Mouse (Mus musculus) thymus, adult 2 months (tissue): ENCODE measurements around the gene Mybph. TPM values are rescaled to one million over a fixed set of nuclear protein-coding genes. Genes with fewer than 3 reads are reported as not detected.

ENCODE experiments used
- DNase-seq: peaks from one replicate; pipeline ENCODE4 v3.0.0; 2021
- H3K27ac ChIP-seq: fragments of 200-500 bp; 2 replicates; pipeline ENCODE4 v1.5.1; 2012; ENCODE audit warnings: low read length, control low read depth; ENCODE audit not compliant: control insufficient read depth, insufficient read depth
- H3K27me3 ChIP-seq: fragments of 200-500 bp; 2 replicates; pipeline ENCODE4 v1.6.1; 2012; ENCODE audit warnings: mild to moderate bottlenecking, low read length, moderate library complexity, mixed read lengths; ENCODE audit not compliant: control insufficient read depth, insufficient read depth
- H3K36me3 ChIP-seq: fragments of 200-500 bp; 2 replicates; pipeline ENCODE4 v1.6.1; 2012; ENCODE audit warnings: mild to moderate bottlenecking, low read length, moderate library complexity; ENCODE audit not compliant: control insufficient read depth, insufficient read depth
- H3K4me1 ChIP-seq: fragments of 200-500 bp; replicated peaks from 2 replicates; pipeline ENCODE4 v1.6.1; 2012; ENCODE audit warnings: low read length; ENCODE audit not compliant: control insufficient read depth, insufficient read depth
- H3K4me3 ChIP-seq: fragments of 200-500 bp; 2 replicates; pipeline ENCODE4 v1.5.1; 2012; ENCODE audit warnings: mild to moderate bottlenecking, low read length, control low read depth, moderate library complexity; ENCODE audit not compliant: control insufficient read depth, insufficient read depth
- CTCF ChIP-seq: fragments of 200-500 bp; IDR thresholded peaks from 2 replicates; pipeline ENCODE4 v1.5.1; 2012; ENCODE audit warnings: mild to moderate bottlenecking, control low read depth, low read length, moderate library complexity, borderline replicate concordance; ENCODE audit not compliant: control insufficient read depth, poor library complexity, insufficient read depth; ENCODE audit errors: extremely low read depth
- POLR2A ChIP-seq: fragments of 200-500 bp; IDR thresholded peaks from 2 replicates; pipeline ENCODE4 v1.6.1; 2012; ENCODE audit warnings: mild to moderate bottlenecking, low read length, control low read depth, moderate library complexity; ENCODE audit not compliant: control insufficient read depth, poor library complexity, insufficient read depth; ENCODE audit errors: extremely low read depth
- whole genome bisulfite sequencing: fragments of 180-500 bp; shearing (Covaris S2); methylation state at CpG from one replicate; pipeline ENCODE4 v1.1.7; 2018; 5-methylcytosine and 5-hydroxymethylcytosine counted together
- polyA plus RNA-seq: library from polyadenylated mRNA; depleted of rRNA; stranded (reverse); fragments of >200 nt; gene quantifications from 2 replicates; pipeline ENCODE4 v1.2.3, GENCODE M21; 2012

Mybph gene
- polyA plus RNA-seq, 1 experiment = 0.35 TPM

DNA sequence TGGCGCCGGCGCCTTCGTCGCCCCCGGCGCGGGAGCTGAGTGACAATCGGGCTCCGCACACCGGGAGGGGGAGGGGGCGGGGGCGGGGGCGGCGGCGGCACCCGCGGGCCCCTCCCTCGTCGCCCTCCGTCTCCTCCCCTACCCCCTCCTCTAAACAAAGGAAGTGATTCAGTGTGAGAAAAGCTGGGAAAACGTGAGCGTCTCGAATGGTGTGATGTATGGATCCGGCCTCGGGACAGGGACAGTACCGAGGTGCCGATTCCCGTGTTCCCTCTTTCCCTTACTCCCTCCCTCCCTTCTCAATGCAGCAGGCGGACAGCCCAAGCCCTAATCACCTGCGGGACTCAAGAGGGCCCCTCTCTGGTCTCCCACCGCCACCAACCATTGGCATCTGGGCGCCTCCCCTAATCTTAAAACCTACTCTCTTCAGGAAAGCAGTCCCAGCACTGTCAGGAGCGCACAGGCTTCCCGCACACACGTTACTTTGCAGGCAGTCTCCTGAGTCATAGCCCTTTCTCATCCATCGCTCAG lies 42.2 kb downstream of the Mybph start, which contains the start of gene Adora1:
Gene Adora1 (minus strand): TSS at position 41 of the 531 bp plus-strand sequence.
- 4% methylated on average over 36 of the region's 37 CpGs for WGBS
- Histone ChIP-seq H3K27ac (no peak within 1 kb of the TSS), H3K4me3 (no peak within 1 kb of the TSS), H3K27me3 (no peaks in the 10 kb centered on the region; the same call in 1 of the 2 replicates), H3K36me3 (no peaks in the 10 kb centered on the region), H3K4me1 (no peaks in the 10 kb centered on the region)
- no peak for DNase-seq
- TF ChIP-seq POLR2A = no peak
- TF ChIP-seq CTCF = no peak

DNA sequence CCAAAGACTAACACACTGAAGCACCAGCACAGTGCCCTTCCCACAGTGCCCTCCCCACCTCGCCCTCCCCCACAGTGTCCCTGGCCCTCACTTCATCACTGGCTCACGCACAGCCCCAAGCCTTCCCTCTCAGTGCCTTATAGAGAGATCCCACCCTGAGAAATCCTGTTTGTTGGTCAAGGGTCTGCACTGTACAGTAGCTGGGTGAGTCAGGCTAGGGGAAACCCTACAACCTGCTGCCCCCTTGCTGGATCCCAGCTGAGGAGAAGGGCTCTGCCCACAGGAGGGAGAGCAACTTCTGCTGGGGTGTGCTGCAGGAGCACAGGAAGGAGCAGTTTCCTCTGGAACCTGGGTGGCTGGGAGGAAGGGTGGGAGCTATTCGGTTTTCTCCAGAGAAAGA lies 42.9 kb downstream of the Mybph start:
- H3K4me1 ChIP-seq = 0 out of 2 replicates have a peak, but pooled peaks cover 2% of the 10 kb centered on the region
- DNase-seq = no peak
- H3K27me3 ChIP-seq = no peaks in the 10 kb centered on the region; the same call in 1 of the 2 replicates
- 66% methylated on average over 3 of the region's 3 CpGs for WGBS
- no peak overlapping the region for H3K4me3 ChIP-seq
- TF ChIP-seq CTCF (no peak), POLR2A (no peak)
- no peaks in the 10 kb centered on the region for H3K36me3 ChIP-seq
- H3K27ac ChIP-seq = no peak overlapping the region

DNA sequence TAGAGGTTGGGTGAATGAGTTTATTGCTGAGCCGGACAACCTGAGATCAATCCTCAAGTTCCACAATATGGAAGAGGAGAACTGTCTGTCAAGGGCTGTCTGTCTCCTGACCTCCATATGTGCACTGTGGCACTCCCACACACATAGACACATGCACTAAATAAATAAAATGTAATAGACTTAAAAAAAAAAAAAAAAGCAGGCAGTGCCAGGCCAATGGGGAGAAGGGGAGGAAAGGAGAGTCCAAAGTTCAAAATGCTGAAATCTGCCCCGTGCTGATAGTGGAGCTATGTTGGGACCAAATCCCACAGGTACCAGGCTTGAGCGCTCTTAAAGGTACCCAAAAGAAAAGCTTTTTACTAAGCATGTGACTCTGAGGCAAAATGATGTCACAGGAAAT lies 44.2 kb downstream of the Mybph start:
- 98% methylated on average over 3 of the region's 3 CpGs for WGBS
- TF ChIP-seq POLR2A = no peak
- no peak for TF ChIP-seq CTCF
- Histone ChIP-seq H3K27ac (no peak overlapping the region), H3K36me3 (no peaks in the 10 kb centered on the region), H3K4me3 (no peak overlapping the region), H3K27me3 (no peaks in the 10 kb centered on the region; the same call in 1 of the 2 replicates), H3K4me1 (0 out of 2 replicates have a peak, but pooled peaks cover 2% of the 10 kb centered on the region)
- DNase-seq = no peak

DNA sequence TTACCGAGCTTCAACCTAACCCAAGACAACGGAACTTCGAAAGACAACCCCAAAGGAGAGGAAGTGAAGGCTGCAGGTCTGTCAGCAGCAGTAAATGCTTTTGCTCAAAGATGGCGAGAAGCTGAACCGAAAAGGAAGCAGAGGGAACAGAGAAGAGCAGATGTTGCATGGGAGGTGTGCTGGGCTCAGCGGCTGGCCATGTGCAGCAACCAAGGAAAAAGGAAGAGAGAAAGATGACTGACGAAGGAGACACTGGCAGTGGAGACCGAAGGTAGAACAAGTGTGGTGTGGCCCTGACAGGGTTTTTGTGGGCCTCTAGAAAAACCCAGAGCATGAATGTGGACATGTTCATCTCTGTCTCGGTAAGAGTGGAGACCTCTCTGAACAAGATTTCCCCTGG lies 47.5 kb downstream of the Mybph start:
- 0 out of 2 replicates have a peak, but pooled peaks cover 2% of the 10 kb centered on the region for H3K4me1 ChIP-seq
- H3K36me3 ChIP-seq = no peaks in the 10 kb centered on the region
- H3K4me3 ChIP-seq = no peak overlapping the region
- no peaks in the 10 kb centered on the region for H3K27me3 ChIP-seq
- no peak for TF ChIP-seq CTCF
- no peak for TF ChIP-seq POLR2A
- no peak overlapping the region for H3K27ac ChIP-seq
- WGBS = 25% methylated on average over 9 of the region's 9 CpGs
- no peak for DNase-seq

DNA sequence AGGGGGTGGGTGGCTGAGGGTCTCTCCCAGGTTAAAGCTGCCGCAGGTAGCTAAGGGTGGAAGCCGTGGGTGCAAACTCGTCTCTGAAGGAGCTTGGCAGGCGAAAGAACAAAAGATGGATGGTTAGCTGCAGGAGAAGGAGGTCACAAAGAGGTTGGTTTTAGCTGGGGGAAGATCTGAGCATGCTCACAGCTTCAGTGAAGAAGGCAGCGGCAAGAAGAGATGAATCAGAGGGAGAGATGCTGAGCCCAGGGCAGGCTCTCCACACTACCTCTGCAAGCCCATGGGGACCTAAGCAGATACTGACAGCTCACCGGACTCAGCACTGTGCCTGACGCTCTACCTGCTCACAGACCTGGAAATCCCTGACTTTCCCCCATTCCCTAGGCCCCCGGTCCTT lies 48.0 kb downstream of the Mybph start:
- Histone ChIP-seq H3K27ac (no peak overlapping the region), H3K36me3 (no peaks in the 10 kb centered on the region), H3K27me3 (no peaks in the 10 kb centered on the region), H3K4me1 (0 out of 2 replicates have a peak, but pooled peaks cover 2% of the 10 kb centered on the region), H3K4me3 (no peak overlapping the region)
- WGBS = 87% methylated on average over 8 of the region's 8 CpGs
- TF ChIP-seq CTCF = no peak
- TF ChIP-seq POLR2A = no peak
- no peak for DNase-seq

DNA sequence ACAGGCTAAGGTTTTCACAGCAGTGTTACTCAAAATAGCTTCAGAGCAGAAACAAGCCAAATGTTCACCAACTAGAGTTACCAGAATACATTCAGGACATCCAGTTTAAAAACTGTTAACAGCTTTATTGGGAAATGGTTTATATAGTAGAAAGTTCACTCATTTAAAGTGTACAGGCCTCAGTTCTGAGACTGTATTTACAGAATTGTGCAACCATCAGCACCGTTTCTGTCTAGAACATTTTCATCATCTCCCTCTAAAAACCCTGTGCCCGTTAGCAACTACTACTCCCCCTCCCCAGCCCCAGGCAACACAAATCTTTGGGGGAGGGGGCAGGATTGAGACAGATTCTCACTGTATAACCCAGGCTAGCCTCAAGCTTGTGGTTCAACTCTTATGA lies 49.0 kb downstream of the Mybph start:
- TF ChIP-seq CTCF (no peak), POLR2A (no peak)
- H3K27ac ChIP-seq = no peak overlapping the region
- no peaks in the 10 kb centered on the region for H3K36me3 ChIP-seq
- H3K27me3 ChIP-seq = no peaks in the 10 kb centered on the region
- WGBS = 94% methylated on average over 2 of the region's 2 CpGs
- H3K4me1 ChIP-seq = 0 out of 2 replicates have a peak, but pooled peaks cover 2% of the 10 kb centered on the region
- no peak overlapping the region for H3K4me3 ChIP-seq
- no peak for DNase-seq
